34 mouse cellular contexts compared by ENCODE assay signal in the genomic region with DNA sequence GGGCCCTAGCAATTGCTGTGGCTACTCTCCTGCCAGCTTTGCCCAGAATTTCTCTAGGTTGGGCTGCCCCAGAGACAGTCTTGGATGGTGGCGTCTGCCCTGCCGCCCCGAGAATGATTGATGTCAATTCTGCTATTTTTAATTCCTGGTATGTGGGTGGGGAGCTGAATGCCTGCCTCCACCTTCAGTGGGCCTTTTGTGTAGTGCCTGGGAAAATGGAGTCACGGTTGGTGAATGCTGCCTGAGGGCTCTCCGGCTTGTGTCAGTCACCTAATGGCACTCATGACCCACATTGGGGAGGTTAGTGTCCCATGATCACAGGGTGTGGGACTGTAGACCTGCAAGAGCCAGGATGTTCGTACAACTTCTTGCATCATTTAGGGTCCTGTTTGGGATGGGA. TPM values are rescaled to one million over a fixed set of nuclear protein-coding genes. Genes with fewer than 3 reads are reported as not detected.
DNase-seq lines count a peak whose midpoint lies in the region; TF ChIP-seq lines count a peak whose summit lies in the region.
"Had no signal": no experiment of that assay in that cellular context is flagged by ENCODE, and none has a peak within 500 bp of the region (broad histone marks: within the 10 kb centered on the region; RNA-seq: fewer than 3 reads in every experiment).

No protein-coding gene starts in this region.

- no peaks in the 10 kb centered on the region for H3K9me3 ChIP-seq in heart, embryonic 10.5 days
- H3K9me3 ChIP-seq: forebrain, embryonic 15.5 days; hindbrain, embryonic 10.5 days; hindbrain, embryonic 15.5 days; limb, embryonic 12.5 days; lung, embryonic 15.5 days; midbrain, embryonic 10.5 days; midbrain, embryonic 15.5 days; neural tube, embryonic 12.5 days had no signal

- no peaks in the 10 kb centered on the region for H3K36me3 ChIP-seq in heart, embryonic 10.5 days
- no peaks in the 10 kb centered on the region; the same call in 1 of the 2 replicates for H3K36me3 ChIP-seq in heart, adult 2 months (ENCODE audit: control insufficient read depth, insufficient read depth, low read length)
- H3K36me3 ChIP-seq: forebrain, embryonic 15.5 days; hindbrain, embryonic 10.5 days; hindbrain, embryonic 15.5 days; limb, embryonic 12.5 days; lung, embryonic 15.5 days; midbrain, embryonic 10.5 days; midbrain, embryonic 15.5 days; neural tube, embryonic 12.5 days had no signal

- TF ChIP-seq POLR2A in heart, adult 2 months (IDR thresholded peaks at IDR 0.05; ENCODE audit: insufficient read depth, low read depth, low read length): no peak

- no peak overlapping the region for H3K4me3 ChIP-seq in heart, embryonic 10.5 days
- H3K4me3 ChIP-seq in heart, adult 2 months: no peak overlapping the region
- no peak overlapping the region for H3K4me3 ChIP-seq in layer of hippocampus, adult 2 months
- H3K4me3 ChIP-seq: forebrain, embryonic 15.5 days; hindbrain, embryonic 10.5 days; hindbrain, embryonic 15.5 days; limb, embryonic 12.5 days; lung, embryonic 15.5 days; midbrain, embryonic 10.5 days; midbrain, embryonic 15.5 days; neural tube, embryonic 12.5 days had no signal

- H3K27ac ChIP-seq in heart, embryonic 10.5 days: peak overlapping the region; percentile 52
- H3K27ac ChIP-seq in heart, adult 2 months: no peak overlapping the region; the same call in 1 of the 2 replicates
- H3K27ac ChIP-seq in layer of hippocampus, adult 2 months: peak overlapping the region; percentile 91
- H3K27ac ChIP-seq: forebrain, embryonic 15.5 days; hindbrain, embryonic 10.5 days; hindbrain, embryonic 15.5 days; limb, embryonic 12.5 days; lung, embryonic 15.5 days; midbrain, embryonic 10.5 days; midbrain, embryonic 15.5 days; neural tube, embryonic 12.5 days had no signal

- WGBS in heart, embryonic 10.5 days: 59% methylated on average over 6 of the region's 6 CpGs
- WGBS in heart, adult 2 months: 66% methylated on average over 6 of the region's 6 CpGs

- intact Hi-C loops in heart, adult 2 months (cut with DNase I): no loop called here

- no peaks in the 10 kb centered on the region for H3K27me3 ChIP-seq in heart, embryonic 10.5 days (ENCODE audit: insufficient read depth, poor library complexity, severe bottlenecking)
- H3K27me3 ChIP-seq in heart, adult 2 months (ENCODE audit: control insufficient read depth, insufficient read depth, low read length): no peaks in the 10 kb centered on the region
- H3K27me3 ChIP-seq: forebrain, embryonic 15.5 days; hindbrain, embryonic 15.5 days; limb, embryonic 12.5 days; lung, embryonic 15.5 days; midbrain, embryonic 15.5 days; neural tube, embryonic 12.5 days; Patski had no signal

- peaks cover 55% of the 10 kb centered on the region for H3K4me1 ChIP-seq in heart, embryonic 10.5 days
- H3K4me1 ChIP-seq in heart, adult 2 months (ENCODE audit: control insufficient read depth, insufficient read depth, low read length): peaks cover 40% of the 10 kb centered on the region
- H3K4me1 ChIP-seq: forebrain, embryonic 15.5 days; hindbrain, embryonic 15.5 days; midbrain, embryonic 15.5 days; neural tube, embryonic 12.5 days had no signal

- H3K79me2 ChIP-seq in heart, adult 2 months (replicated peaks; ENCODE audit: control insufficient read depth, insufficient read depth, low read length): peaks cover 4% of the 10 kb centered on the region

- no peak for DNase-seq in heart, embryonic 10.5 days (ENCODE audit: low spot score)
- no peak for DNase-seq in heart, adult 2 months
- no peak for DNase-seq in layer of hippocampus, adult 2 months (ENCODE audit: low spot score in 2 of 2)
- DNase-seq in layer of hippocampus, postnatal 36 days: no peak
- DNase-seq in ZHBTc4 (ENCODE audit: low read depth, low spot score): peak; percentile 61
- DNase-seq in cerebellum, adult 9-10 months: no peak
- no peak for DNase-seq in adrenal gland, postnatal 4 days (ENCODE audit: low spot score in 2 of 2)
- DNase-seq: adrenal gland, postnatal 36 days; B cell, adult 2 months; cerebellum, adult 8-10 months; cerebellum, postnatal 36 days; kidney, postnatal 10 days; layer of hippocampus, adult 9-11 months; right cerebral cortex, adult 18-20 months; spleen, adult 18-20 months; thymus, postnatal 14 days had no signal

- no peak overlapping the region for H3K9ac ChIP-seq in heart, adult 2 months (ENCODE audit: low read depth, low read length)
- H3K9ac ChIP-seq: forebrain, embryonic 15.5 days; hindbrain, embryonic 15.5 days; limb, embryonic 12.5 days; lung, embryonic 15.5 days; midbrain, embryonic 15.5 days; neural tube, embryonic 12.5 days had no signal

- no peak for TF ChIP-seq EP300 in heart, adult 2 months (IDR thresholded peaks at IDR 0.05; ENCODE audit: insufficient read depth, low read depth, low read length)

- TF ChIP-seq CTCF in heart, adult 2 months (IDR thresholded peaks at IDR 0.05): no peak
- no peak for TF ChIP-seq CTCF in layer of hippocampus, adult 2 months (conservative IDR thresholded peaks at IDR 0.05)

RNA-seq across cellular contexts. Expression of a gene that starts 11.3 kb away (rescaled TPM):
- 10.9 and 17.7 TPM in 2 replicates for polyA plus RNA-seq in heart, embryonic 10.5 days (2016; fragmentation: Nextera tagmentation; extraction: Ambion mirVana)
- total RNA-seq in heart, adult 2 months (2021): 10 to 100 TPM; 77.9 to 82.4 TPM
- 74.0 and 90.3 TPM in 2 replicates for polyA plus RNA-seq in heart, adult 2 months (2012; rRNA removed)
- 10 to 100 TPM; 87.9 to 88.8 TPM for total RNA-seq in layer of hippocampus, adult 2 months (2021)
- 10 to 100 TPM; 70.0 to 81.0 TPM for total RNA-seq in layer of hippocampus, postnatal 36 days (2021)
- 10 to 100 TPM; 54.9 to 58.8 TPM for total RNA-seq in adrenal gland, postnatal 4 days (2021)

RNA-seq across cellular contexts. Expression of a gene that starts 49.6 kb away (rescaled TPM):
- polyA plus RNA-seq in heart, embryonic 10.5 days (2016; fragmentation: Nextera tagmentation; extraction: Ambion mirVana): 0.21 TPM in 1 of 2 replicates, not detected in the other
- total RNA-seq in heart, adult 2 months (2021): 1 to 10 TPM; 1.6 to 3.4 TPM
- 4.1 and 7.6 TPM in 2 replicates for polyA plus RNA-seq in heart, adult 2 months (2012; rRNA removed)
- total RNA-seq in layer of hippocampus, adult 2 months (2021): not detected
- total RNA-seq in layer of hippocampus, postnatal 36 days (2021): not detected
- total RNA-seq in adrenal gland, postnatal 4 days (2021): 1 to 10 TPM; 1.7 to 2.4 TPM
- total RNA-seq: granulocyte monocyte progenitor cell, adult 5-6 weeks; left cerebral cortex, adult 18-20 months; left cerebral cortex, postnatal 14 days; liver, adult 2 months; megakaryocyte progenitor cell, adult 5-6 weeks had no signal
- polyA plus RNA-seq: embryonic facial prominence, embryonic 11.5 days; forebrain, embryonic 15.5 days; hindbrain, embryonic 10.5 days; hindbrain, embryonic 15.5 days; intestine, embryonic 14.5 days; limb, embryonic 12.5 days; liver, adult 2 months; liver, embryonic 16.5 days; midbrain, embryonic 10.5 days; neural tube, embryonic 12.5 days; Patski; stomach, embryonic 16.5 days had no signal
